Mouse (Mus musculus) hindbrain, embryonic 11.5 days (tissue): ENCODE data around the gene Nt5c2. TPM values are rescaled to one million over a fixed set of nuclear protein-coding genes. Genes with fewer than 3 reads are reported as not detected.

Experiments
- ATAC-seq: fragments of 200-750 bp; cut with Nextera tagmentation; 2 replicates; pipeline ENCODE4 v1.8.0; 2017; ENCODE audit warnings: mild to moderate bottlenecking, moderate TSS enrichment, moderate library complexity; ENCODE audit not compliant: low FRiP score
- DNase-seq: peaks from one replicate; pipeline ENCODE4 v3.0.0-alpha.2; 2015; ENCODE audit warnings: low spot score
- H3K27ac ChIP-seq: fragments of 300-500 bp; sonication (generic); 2 replicates; pipeline ENCODE4 v1.5.1; 2014; ENCODE audit warnings: mild to moderate bottlenecking, low read depth, low read length
- H3K27me3 ChIP-seq: fragments of 300-500 bp; sonication (generic); 2 replicates; pipeline ENCODE4 v1.6.1; 2014; ENCODE audit warnings: mild to moderate bottlenecking, low read length, moderate library complexity, mixed read lengths; ENCODE audit not compliant: control insufficient read depth, insufficient read depth
- H3K36me3 ChIP-seq: fragments of 300-500 bp; sonication (generic); 2 replicates; pipeline ENCODE4 v1.6.1; 2014; ENCODE audit warnings: mild to moderate bottlenecking, low read length, moderate library complexity, mixed read lengths; ENCODE audit not compliant: control insufficient read depth, insufficient read depth
- H3K4me1 ChIP-seq: fragments of 300-500 bp; sonication (generic); replicated peaks from 2 replicates; pipeline ENCODE4 v1.6.1; 2014; ENCODE audit warnings: low read length, mixed read lengths; ENCODE audit not compliant: control insufficient read depth, insufficient read depth
- H3K4me2 ChIP-seq: fragments of 300-500 bp; sonication (generic); replicated peaks from 2 replicates; pipeline ENCODE4 v1.6.1; 2014; ENCODE audit warnings: mild to moderate bottlenecking, low read depth, low read length
- H3K4me3 ChIP-seq: fragments of 300-500 bp; sonication (generic); 2 replicates; pipeline ENCODE4 v1.5.1; 2014; ENCODE audit warnings: low read depth, low read length
- H3K9ac ChIP-seq: fragments of 300-500 bp; sonication (generic); 2 replicates; pipeline ENCODE4 v1.6.1; 2014; ENCODE audit warnings: low read depth, low read length
- H3K9me3 ChIP-seq: fragments of 300-500 bp; sonication (generic); 2 replicates; pipeline ENCODE4 v1.6.1; 2016; ENCODE audit warnings: low read length; ENCODE audit not compliant: control insufficient read depth
- WGBS: fragments of 180-500 bp; shearing (Covaris S2); extraction: QIAGEN DNeasy Blood & Tissue Kit; methylation state at CpG from one replicate; pipeline ENCODE4 v1.1.7; 2014; 5-methylcytosine and 5-hydroxymethylcytosine counted together
- polyA plus RNA-seq: library from polyadenylated mRNA; unstranded; fragments of >200 nt; fragmentation: Nextera tagmentation; extraction: Ambion mirVana; gene quantifications from 2 replicates; pipeline ENCODE4 v1.2.1, GENCODE M21; 2014

The Nt5c2 gene
- polyA plus RNA-seq, 1 experiment from 2014 or later: 90.6 TPM

DNA sequence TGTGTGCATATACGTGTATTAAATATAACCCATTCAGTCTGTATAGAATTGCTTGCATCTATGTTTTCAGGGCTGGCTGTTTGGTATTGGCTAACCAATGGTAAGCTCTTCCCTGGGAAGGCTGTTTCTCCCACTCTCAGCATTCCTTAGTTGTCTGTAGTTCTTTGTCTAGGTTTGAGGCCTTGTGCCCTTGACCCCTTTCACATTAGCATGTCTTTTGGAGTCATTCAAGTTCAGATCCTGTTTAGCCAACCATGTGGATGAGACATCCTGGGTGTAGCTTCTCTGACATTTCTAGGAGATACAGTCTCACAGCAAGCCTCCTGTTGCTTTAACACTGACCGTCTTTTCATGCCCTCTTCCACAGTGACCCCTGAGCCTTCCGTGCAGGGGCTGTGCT lies 178.9 kb downstream of the Nt5c2 start:
- no peak for ATAC-seq
- no peaks in the 10 kb centered on the region for H3K9me3 ChIP-seq
- no peak overlapping the region for H3K4me2 ChIP-seq
- no peaks in the 10 kb centered on the region; the same call in 1 of the 2 replicates for H3K4me1 ChIP-seq
- no peaks in the 10 kb centered on the region for H3K27me3 ChIP-seq
- H3K36me3 ChIP-seq: no peaks in the 10 kb centered on the region
- peak; percentile 15 for DNase-seq
- 56% methylated on average over 3 of the region's 3 CpGs for WGBS
- H3K9ac ChIP-seq: no peak overlapping the region
- H3K4me3 ChIP-seq: no peak overlapping the region
- H3K27ac ChIP-seq: no peak overlapping the region

DNA sequence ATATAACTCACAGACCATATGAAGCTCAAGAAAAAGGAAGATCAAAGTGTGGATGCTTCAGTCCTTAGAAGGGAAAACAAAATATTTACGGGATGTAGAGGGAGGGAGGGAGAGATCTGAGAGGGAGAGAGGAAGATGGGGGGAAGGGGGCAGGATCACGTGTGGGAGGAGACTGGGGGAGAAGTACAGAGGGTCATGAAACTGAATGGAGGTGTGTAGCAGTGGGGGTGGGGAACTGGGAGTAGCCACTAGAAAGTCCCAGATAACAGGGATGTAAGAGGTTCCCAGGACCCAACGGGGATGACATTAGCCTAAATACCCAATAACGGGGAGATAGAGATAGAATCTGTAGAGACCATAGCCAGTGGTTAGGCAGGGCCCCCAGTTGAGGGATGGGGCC lies 179.6 kb downstream of the Nt5c2 start:
- 76% methylated on average over 4 of the region's 4 CpGs for whole genome bisulfite sequencing

DNA sequence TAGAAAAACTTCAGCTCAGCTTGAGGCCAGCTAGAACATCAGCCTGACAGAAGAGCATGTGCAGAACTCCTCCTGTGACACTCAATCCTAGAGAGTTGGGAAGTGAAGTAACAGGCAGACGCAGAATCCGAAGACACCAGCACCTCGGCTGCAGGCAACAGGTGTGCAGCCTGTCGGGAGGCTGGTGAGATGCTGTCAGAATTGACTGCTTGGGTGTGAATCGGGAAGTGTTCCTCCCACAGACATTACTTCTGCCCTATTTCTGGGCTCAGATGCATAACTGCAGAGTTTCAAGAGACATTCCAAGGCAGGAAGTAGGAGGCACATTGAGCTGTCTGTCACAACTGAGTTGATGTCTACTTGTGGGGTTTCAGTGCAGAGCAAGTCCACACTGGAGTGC lies 180.7 kb downstream of the Nt5c2 start:
- no peaks in the 10 kb centered on the region for H3K36me3 ChIP-seq
- ATAC-seq (no peak), DNase-seq (no peak)
- H3K4me3 ChIP-seq: no peak overlapping the region
- no peaks in the 10 kb centered on the region for H3K9me3 ChIP-seq
- no peak overlapping the region for H3K27ac ChIP-seq
- no peak overlapping the region for H3K9ac ChIP-seq
- no peaks in the 10 kb centered on the region for H3K27me3 ChIP-seq
- 89% methylated on average over 5 of the region's 5 CpGs for WGBS
- no peaks in the 10 kb centered on the region; the same call in 1 of the 2 replicates for H3K4me1 ChIP-seq
- no peak overlapping the region for H3K4me2 ChIP-seq

More for the DNA sequence above, 179.6 kb downstream of the Nt5c2 start:
- H3K27ac ChIP-seq: no peak overlapping the region
- no peaks in the 10 kb centered on the region for H3K36me3 ChIP-seq
- H3K4me3 ChIP-seq: no peak overlapping the region
- H3K4me1 ChIP-seq: no peaks in the 10 kb centered on the region; the same call in 1 of the 2 replicates
- no peak overlapping the region for H3K9ac ChIP-seq
- ATAC-seq (no peak), DNase-seq (no peak)
- H3K9me3 ChIP-seq: no peaks in the 10 kb centered on the region
- H3K27me3 ChIP-seq: no peaks in the 10 kb centered on the region
- H3K4me2 ChIP-seq: no peak overlapping the region

Other genes with a start within 250 kb of the Nt5c2 start
- 266 and 290 TPM in 2 replicates for gene Ina, start 455 bp downstream of the Nt5c2 start, polyA plus RNA-seq
- gene Pcgf6, start 35.8 kb upstream of the Nt5c2 start, polyA plus RNA-seq: 31.6 and 32.2 TPM in 2 replicates
- 10.8 and 11.8 TPM in 2 replicates for gene Taf5, start 52.6 kb upstream of the Nt5c2 start, polyA plus RNA-seq
- gene Usmg5, start 75.5 kb upstream of the Nt5c2 start, polyA plus RNA-seq: 1,062 and 1,136 TPM in 2 replicates
- gene Pdcd11, start 75.6 kb upstream of the Nt5c2 start, polyA plus RNA-seq: 8.1 and 9.4 TPM in 2 replicates
- 0.42 and 0.78 TPM in 2 replicates for gene Calhm2, start 123.1 kb upstream of the Nt5c2 start, polyA plus RNA-seq
- gene Calhm1, start 129.1 kb upstream of the Nt5c2 start, polyA plus RNA-seq: not detected in 2 replicates
- not detected in 2 replicates for gene Calhm3, start 142.6 kb upstream of the Nt5c2 start, polyA plus RNA-seq
- gene Neurl1a, start 163.7 kb upstream of the Nt5c2 start, polyA plus RNA-seq: 2.9 and 3.4 TPM in 2 replicates